Mouse (Mus musculus) mature B cell (primary cell): ENCODE results near the gene Blvrb.

Experiments
- in situ Hi-C: fragments of 300-500 bp; cut with MboI; formaldehyde crosslinking; loops from 2 replicates; pipeline ENCODE4 v1.14.3; 2019

Blvrb gene

DNA sequence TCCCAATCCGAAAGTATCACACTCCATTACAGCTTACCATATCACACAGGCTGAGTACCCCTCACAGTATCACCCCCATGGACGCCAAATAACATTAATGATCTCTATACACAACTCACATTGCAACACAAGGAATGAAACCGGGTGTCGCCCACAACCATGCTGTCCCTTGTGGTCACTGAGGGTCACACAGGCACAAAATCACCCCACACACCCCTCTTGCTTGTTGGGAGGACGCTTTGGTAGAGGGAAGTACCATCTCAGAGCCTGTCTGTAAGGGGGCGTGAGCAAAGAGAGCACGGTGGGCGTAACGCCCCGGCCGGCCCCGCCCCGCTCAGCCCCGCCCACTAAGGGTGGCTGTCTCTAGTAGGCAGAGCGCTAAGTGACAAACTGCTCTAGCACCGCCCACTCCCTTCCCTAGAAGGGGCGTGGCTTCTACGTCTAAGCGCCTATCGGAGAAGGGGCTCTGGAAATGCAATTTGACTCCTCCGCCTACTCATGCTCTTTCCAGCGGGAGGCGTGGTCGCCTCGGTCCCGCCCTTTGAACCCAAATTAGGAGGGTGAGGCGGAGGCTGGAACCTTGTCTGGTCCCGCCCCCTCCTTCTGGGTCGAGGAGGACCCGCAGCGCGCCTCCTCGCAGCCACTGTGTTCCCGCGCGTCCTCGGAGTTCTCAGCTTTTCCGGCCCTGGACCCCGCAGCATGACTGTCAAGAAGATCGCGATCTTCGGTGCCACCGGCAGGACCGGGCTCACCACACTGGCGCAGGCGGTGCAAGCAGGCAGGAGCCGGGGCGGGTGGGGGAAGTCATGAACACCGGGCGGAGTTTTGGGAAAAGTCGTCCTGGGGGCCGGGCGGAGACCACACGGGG, at the start of gene Blvrb, which contains the start of gene Sptbn4:
Gene Blvrb (plus strand): TSS at position 560 of the 868 bp plus-strand sequence.
Gene Sptbn4 (minus strand): TSS at position 268 of the 868 bp plus-strand sequence.
- in situ Hi-C loops: no loop called here

DNA sequence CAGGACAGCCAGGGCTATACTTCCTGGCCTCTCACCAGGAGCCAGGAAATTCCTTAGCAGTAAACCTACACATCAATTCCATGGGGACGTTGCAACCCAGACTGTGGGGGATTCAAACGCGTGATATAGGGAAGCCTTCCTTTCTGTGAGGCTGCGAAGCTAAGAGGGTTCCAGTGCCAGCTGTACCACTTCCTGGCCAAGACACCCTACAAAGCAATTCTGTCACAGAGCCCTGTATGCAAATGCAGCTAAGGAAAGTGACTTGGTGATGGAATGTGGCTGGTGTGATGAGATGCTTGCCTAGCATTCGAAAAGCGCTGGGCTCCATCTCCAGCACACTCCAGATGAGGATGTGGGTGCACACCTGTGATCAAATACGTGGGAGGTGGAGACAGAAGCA, 47.2 kb upstream of the Blvrb start:
- in situ Hi-C loops: no loop called here

DNA sequence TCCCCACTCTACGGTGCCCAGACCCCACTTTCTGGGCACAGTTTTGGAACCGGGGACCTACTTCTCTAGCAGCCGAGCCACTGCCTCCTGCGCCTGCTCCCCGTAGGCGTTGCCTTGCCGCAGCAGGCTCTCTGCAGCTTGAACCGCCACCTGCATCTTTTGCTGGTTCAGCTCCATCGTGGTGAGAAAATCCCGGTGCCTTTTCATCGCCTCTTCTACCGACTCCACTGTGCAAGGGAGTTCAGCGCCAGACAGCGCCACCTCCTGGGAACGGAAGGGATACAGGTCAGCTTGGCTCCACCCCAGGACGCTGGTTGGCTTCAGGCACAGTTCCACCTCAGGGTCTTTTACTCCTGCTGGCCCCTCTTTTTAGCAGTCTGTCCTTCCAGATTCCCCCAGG, 45.1 kb upstream of the Blvrb start:
- in situ Hi-C loops: no loop called here

- in situ Hi-C loops: no loop called here
These were observed 43.4 kb upstream of the Blvrb start for GRCm38 (mm10) chr7:27404203-27404942.

DNA sequence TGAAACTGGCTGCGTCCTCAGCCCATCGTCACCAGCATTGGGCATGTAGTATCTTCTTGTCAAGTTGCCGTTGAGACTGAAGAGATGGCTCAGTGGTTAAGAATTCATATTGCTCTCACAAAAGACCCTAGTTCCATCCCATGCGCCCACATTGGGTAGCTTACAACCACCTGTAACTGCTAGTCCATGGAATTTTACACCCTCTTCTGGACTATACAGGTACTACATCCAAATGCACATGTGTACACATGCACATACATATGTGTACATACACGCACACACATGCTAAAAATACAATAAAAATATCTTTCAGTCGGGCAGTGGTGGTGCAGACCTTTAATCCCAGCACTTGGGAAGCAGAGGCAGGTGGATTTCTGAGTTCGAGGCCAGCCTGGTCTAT, 41.3 kb upstream of the Blvrb start:
- in situ Hi-C loops: no loop called here

- in situ Hi-C loops: no loop called here
These were observed 40.0 kb upstream of the Blvrb start for GRCm38 (mm10) chr7:27407816-27408215.

DNA sequence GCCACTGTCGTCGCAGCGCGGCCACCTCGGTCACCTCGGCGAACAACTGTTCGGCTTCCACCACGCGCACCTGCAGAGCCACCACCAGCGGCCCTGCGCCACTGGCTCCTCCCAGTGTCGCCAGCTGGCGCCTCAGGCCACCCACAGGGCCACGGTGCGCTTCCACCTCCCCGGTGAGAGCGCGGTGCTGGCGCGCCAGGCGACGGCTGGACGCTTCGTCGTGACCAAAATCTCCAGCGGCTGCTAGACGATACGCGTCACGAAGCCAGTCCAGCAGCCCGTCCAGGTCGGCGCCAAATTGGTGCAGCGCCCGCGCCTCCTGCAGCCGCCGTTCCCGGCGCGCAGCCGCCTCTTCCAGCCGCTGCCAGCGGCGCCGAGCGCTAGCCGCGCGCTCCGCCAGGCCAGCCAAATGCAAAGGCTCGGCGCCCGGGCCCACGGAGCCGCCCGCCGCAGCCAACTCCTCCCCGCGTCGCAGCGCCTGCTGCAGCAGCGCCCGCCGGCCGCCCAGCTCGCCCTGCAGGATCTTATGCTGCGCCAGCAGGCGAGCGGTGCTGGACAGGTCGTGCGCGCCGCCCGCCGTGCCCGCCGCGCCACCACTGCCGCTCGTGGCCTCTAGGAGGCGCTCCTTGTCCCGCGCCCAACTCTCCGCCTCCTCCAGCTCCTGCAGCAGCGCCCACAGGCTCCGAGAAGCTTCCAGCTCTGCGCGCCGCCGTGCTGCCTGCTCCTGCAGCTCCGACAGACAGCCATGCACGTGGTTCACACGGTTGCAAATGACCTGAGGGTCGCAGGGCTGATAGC, 39.2 kb upstream of the Blvrb start:
- in situ Hi-C loops: no loop called here

DNA sequence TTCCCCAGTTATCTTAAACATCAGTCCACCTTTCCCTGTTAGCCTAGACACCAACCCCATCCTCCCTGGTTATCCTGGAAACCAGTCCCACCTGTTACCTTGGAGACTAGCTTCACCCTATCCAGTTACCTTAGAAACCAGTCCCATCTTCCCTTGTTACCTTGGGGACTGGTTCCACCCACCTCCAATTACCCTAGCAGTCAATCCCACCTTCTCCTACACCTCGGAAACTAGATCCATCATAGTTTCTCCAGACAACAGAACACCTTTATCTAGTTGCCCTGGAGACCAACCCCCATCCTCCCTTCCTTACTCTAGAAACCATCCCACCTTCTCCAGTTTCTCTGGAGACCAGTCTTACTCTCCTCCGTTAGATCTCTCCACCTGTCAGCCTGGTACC, 30.6 kb upstream of the Blvrb start:
- in situ Hi-C loops: no loop called here

DNA sequence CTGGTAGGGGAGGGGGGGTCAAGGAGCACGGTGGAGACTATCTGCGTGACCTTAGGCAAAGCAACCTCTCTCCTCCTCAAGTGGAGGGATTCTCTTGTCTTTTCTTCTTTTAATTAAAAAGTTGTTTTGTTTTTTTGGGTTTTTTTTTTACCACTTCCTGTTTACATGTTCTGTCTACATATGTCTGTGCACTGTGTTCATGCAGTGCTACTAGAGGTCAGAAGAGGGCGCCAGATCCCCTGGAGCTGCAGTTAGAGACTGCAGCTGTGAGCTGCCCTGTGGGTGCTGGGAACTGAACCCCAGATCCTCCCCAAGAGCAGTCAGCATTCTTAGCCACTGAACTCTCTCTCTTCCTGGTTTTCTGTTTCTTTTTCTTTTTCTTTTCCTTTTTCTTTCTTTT, 28.7 kb upstream of the Blvrb start:
- in situ Hi-C loops: no loop called here

DNA sequence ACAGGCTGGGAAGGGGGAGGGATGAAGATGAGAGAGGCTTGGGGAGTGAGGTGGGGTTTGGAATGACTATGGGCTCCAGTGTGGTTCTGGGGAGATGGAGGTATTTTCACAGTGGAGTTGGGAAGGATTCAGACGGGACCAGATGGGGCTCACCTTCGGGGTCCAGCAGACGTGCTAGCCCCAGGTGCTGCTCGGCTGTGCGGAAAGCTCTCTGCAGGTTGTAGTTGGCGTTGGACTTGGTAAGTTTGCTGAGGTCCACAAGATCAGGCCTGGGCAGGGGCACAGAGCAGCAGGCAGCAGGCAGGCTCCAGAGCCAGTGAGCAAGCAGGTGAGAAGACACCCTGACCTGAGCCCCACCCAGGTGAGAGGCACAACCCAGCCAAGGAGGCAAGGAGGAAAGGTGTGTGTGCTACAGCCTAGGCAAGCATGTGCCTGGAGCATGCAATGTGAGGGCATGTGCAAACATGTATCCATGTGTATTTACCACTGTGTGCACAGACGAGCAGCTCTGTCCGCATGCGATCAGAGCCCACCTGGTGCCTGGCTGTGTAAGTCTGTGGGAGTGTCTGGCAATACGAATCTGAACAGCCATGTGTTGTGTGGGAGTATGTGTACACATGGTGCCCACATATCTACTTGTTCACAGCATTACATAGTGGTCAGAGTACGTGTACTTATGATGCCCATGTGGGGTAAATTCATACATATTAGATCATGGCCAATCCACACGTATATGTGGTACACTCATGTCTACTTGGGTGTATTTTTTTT, 24.0 kb upstream of the Blvrb start:
- in situ Hi-C loops: no loop called here

GRCm38 (mm10) chr7:27427387-27427786, 20.4 kb upstream of the Blvrb start:
- in situ Hi-C loops: no loop called here

- in situ Hi-C loops: no loop called here
These were observed 19.8 kb upstream of the Blvrb start for GRCm38 (mm10) chr7:27428002-27428401.

DNA sequence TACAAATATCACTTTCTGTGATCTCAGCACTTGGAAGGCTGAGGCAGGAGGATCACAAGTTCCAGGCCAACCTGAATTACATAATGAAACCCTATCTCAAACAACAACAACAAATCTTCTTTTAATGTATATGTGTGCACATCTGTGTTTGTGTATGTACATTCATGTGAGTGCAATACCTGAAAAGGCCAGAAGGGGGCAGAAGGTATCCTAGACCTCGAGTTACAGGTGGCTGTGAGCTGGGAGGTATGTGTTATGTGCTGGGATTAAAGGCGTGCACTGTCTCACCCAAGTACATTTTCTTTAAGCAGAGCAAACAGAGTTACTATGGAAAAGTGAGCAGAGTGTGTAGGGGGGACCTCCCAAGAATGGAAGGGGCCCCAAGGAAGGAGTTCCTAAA, 18.6 kb upstream of the Blvrb start:
- in situ Hi-C loops: no loop called here

- in situ Hi-C loops: no loop called here
These were observed 14.4 kb upstream of the Blvrb start for GRCm38 (mm10) chr7:27433349-27433748.

- in situ Hi-C loops: no loop called here
These were observed 14.0 kb upstream of the Blvrb start for GRCm38 (mm10) chr7:27433794-27434193.

- in situ Hi-C loops: no loop called here
These were observed 10.2 kb upstream of the Blvrb start for GRCm38 (mm10) chr7:27437544-27437943.

DNA sequence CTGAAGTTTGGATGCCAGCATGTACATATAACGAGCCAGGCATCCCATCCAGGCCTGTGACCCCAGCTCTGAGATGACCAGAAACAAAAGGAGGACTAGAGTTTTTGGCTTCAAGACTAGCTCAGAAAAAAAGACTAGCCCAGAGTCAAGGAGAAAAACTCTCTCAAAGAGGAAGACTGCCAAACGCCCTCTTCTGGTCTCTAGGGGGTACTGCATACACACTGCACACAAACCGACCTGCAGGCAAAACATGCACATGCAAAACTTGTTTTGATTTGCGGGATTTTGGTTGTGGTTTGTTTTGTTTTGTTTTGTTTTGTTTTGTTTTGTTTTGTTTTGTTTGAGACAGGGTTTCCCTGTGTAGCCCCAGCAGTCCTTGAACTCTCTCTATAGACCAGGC, 7.8 kb upstream of the Blvrb start:
- in situ Hi-C loops: no loop called here

DNA sequence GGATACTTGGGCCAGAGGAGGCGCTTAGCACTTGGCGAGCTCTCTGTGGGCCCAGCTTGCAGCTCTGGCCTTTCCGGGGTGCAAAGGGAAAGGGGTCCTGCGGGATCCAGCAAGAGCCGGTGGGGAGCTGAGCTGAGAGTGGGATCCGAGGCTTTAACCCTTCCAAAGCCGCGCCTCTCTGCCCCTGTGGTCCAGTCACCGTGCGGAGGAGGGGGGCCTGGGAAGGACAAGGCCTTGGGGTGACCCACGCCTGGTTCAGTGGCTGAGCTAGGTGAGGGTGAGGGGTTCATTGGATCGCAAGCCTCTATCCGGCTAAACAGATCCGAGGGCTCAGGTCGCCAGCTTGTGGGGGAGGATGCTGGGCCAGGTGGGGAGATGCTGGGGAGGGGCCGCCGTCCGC, 1.7 kb upstream of the Blvrb start:
- in situ Hi-C loops: no loop called here

DNA sequence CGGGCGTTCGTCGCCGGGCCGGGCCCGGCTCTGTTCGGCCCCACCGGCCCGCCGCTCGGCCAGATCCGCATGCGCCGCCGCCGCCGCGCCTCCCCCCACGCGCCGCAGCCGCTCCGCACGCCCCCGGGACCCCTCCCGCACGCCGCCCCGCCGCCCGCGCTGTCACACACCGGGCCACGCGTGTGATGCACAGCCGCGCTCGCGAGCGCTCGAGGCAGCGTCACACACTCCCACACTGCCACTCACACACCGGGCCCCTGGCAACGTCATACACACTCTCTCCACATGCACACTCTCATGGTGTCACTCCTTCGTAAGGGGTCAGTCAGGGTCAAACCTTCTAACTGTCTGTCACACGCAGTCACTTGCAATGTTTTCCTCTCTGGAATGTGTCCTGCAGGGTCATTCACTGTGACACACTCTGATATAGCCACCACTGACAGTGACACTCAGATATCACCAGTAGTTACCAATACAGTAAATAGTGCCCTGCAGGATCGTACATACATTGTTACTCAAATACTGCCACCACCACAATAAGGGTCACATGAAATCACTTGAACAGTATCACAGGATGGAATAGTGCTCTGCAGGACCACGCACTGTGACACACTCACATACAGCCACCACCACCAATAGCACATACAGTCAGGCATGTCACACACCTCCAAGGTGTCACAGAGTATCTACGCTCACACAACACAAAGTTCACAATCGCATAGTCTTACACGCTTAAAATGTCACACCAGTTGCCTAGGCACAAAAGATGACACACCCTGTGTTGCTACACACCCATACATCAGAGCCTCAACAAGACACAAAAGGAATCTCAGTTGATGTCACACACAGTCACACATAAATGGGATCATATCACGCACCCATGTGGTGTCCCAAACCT, 1.0 kb upstream of the Blvrb start:
- in situ Hi-C loops: no loop called here

DNA sequence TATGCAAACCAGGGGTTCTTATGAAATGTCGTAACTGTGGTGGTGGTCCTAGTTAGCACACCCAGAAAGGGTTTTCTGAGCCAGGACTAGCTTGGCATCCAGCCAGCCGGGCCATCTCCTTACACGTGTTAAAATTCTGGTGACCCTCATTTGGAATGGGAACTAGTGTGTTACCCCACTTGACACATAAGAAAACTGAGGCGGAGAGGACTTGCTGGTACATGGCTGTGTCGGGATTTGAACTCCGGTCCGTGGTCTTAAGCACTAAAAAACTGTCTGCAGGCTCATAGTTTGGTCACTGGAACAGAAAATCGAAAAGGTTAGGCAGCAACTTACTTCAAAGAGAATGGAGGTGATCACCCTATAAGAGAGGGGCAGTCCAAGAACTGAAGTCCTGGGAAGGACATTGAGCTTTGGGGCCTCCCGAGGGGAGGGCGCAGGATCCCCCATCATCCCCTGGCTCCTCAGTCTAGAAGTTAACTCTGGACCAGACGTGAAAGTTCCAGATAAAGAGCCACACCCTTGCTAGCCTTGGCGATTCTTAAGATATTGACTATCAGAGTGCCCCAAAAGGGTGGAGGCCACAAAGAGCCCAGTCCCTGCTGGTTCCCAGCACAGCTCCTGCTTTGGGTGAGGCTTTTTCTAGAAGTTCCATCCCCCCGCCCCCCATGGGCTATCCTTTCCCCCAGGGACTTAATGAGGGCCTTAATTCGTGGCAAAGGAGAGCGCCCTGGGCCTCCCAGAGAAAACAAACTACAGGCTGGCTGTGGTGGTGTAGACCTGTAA, 836 bp downstream of the Blvrb start:
- in situ Hi-C loops: no loop called here
